Mouse (Mus musculus): Measurements from ENCODE around the gene Mcee. TPM values are rescaled to one million over a fixed set of nuclear protein-coding genes. Genes with fewer than 3 reads are reported as not detected.

The Mcee gene
- polyA plus RNA-seq (2017; shearing (Covaris generic)), result 10.1 TPM

GRCm38 (mm10) chr7:64392122-64392818 lies at the start of gene Mcee, which contains the start of gene Mphosph10:
Gene Mcee, plus strand, starts transcription at chr7:64392607.
Gene Mphosph10, minus strand, starts transcription at chr7:64392268.

GRCm38 (mm10) chr7:64373830-64374562 lies 18.4 kb upstream of the Mcee start, which contains the start of gene Fan1:
Gene Fan1, minus strand, starts transcription at chr7:64374095.

Other genes with a start within 250 kb of the Mcee start
- gene Trpm1, start 238.8 kb upstream of the Mcee start, polyA plus RNA-seq (2017; shearing (Covaris generic)), result 1.6 TPM
- gene Mtmr10, start 105.0 kb upstream of the Mcee start, polyA plus RNA-seq (2017; shearing (Covaris generic)), result 9.1 TPM
- 3.8 TPM for gene Fan1, start 18.5 kb upstream of the Mcee start, polyA plus RNA-seq (2017; shearing (Covaris generic))
- 39.7 TPM for gene Mphosph10, start 339 bp upstream of the Mcee start, polyA plus RNA-seq (2017; shearing (Covaris generic))
- not detected for gene Apba2, start 109.1 kb downstream of the Mcee start, polyA plus RNA-seq (2017; shearing (Covaris generic))

Data from effector memory CD4-positive, alpha-beta T cell, adult 5 months (primary cell).